Mouse (Mus musculus): Measurements from ENCODE around the gene Parp16.
"Not testable (repeated sequence)": the region's sequence is repeated elsewhere in the genome, so short reads cannot be mapped to it uniquely, and the experiment has no call there.

Gene Parp16

GRCm38 (mm10) chr9:65179817-65180624 lies 15.1 kb upstream of the Parp16 start:
- DNase-seq = no peak

GRCm38 (mm10) chr9:65188599-65188998 lies 6.6 kb upstream of the Parp16 start:
- DNase-seq = peak; percentile 85

DNA sequence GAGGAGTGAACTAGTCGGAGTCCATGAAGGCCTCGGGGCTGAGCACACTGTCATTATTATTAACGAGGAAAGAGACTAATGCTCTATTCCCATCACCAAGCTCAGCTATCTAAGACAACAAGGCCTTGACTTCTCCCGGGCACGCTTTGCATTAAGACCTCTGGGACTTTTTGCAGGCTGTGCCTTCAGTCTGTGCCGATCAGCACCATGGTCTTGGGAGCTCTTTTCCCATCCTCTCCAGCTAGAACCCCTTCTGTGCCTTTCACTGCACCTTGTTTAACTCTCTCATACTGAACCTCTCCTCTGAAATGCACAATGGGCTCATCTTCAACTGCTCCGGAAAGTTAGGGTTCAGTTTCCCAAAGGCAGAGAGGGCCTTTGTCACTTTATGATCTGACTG lies 4.8 kb upstream of the Parp16 start:
- no peak for DNase-seq

DNA sequence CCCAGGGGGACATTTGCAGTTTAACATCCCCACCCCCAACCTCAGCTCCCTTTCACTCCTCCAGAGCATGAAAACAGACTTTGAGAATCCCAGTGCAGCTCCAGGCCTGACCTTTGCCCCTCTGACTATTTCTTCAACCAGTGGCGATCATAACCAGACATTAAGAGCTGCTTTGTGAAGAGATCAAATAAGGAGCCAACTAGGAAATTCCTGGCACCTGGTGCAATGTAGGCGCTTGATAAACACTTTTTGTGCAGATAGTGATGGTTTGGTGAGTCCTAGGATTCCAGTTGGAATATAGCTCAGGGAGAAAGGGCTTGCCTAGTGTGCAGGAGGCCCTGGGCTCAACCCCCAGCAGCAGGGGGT lies 3.8 kb upstream of the Parp16 start:
- DNase-seq = no peak

GRCm38 (mm10) chr9:65191755-65192469 lies 3.2 kb upstream of the Parp16 start:
- no peak for DNase-seq

- DNase-seq = no peak
Measured at GRCm38 (mm10) chr9:65193214-65193613, 1.9 kb upstream of the Parp16 start.

DNA sequence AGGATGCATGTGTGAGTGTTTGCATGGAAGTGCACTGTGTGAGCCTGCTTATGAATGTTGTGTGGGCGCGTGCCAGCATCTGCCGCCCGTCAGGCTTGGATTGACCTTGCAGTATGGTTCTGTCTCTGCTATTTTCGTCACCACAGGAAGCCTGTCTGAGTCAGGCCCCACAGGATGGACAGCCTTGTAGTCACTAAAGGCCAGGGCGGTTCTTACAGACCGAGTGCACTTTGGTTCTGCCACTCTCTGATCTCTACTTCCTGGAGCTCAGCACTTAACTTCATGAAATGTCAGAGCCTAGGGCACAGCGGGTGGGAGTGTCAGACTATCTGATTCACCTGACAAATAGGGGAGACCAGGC lies 448 bp downstream of the Parp16 start:
- DNase-seq = peak; percentile 39

DNA sequence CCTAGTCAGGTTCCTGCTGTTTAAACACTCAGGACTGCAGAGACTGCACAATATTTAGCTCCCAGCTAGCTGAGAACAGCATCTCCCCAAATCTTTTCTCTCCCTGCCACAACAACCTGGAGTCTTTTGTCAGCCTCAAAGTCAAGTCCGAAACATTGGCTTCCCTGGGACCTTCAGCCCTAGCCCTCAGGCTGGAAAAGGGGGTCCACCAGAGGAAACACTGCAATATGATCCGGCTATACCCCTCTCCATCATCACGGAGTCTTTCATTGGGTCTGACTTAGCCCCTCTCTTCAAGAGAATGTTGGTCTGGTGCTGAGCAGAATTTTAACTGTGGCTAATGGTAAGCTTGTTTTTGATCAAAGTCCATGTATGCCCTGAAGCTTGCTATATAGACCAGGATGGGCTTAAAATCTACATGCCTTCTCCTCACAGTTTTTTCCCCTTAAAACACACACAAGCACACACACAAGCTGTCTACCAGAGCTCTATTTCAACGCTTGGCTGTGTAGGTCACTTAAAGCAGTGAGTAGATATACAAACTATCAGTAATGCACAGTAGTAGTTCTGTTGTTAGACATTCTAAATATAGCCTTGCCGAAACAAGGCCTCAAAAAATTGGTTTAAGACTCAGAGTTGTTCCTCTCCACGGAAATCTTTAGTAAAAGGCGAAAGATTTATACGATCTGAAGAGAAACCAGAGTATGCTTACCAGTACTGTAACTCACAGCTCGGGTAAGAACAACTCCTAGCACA lies 1.0 kb downstream of the Parp16 start:
- DNase-seq = no peak

GRCm38 (mm10) chr9:65196738-65197569 lies 1.8 kb downstream of the Parp16 start:
- DNase-seq = peak; percentile 97

- no peak for DNase-seq
Measured at GRCm38 (mm10) chr9:65197826-65198225, 2.7 kb downstream of the Parp16 start.

DNA sequence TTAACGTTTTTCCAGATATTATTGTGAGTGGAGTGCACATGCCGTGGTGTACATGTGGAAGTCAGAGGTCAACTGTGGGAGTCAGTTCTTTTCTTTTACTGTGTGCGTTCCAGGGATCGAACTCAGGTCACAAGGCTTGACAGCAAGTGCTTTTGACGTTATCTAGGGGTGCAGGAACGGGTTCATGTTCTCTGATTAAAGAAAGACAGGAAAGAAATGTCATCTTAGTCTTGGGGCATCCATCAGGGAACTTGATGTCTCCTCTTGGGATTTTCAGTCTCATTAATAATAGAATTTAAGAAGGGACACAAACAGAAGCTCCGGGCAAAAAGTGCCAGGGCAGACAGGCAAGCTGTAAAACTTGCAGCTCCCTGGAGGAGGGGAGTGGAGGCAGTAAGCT lies 4.6 kb downstream of the Parp16 start:
- DNase-seq = no peak

GRCm38 (mm10) chr9:65200606-65201005 lies 5.5 kb downstream of the Parp16 start:
- DNase-seq = peak; percentile 34

- no peak for DNase-seq
Measured at GRCm38 (mm10) chr9:65201021-65201380, 5.8 kb downstream of the Parp16 start.

GRCm38 (mm10) chr9:65201381-65202164 lies 6.4 kb downstream of the Parp16 start:
- peak; percentile 91 for DNase-seq

DNA sequence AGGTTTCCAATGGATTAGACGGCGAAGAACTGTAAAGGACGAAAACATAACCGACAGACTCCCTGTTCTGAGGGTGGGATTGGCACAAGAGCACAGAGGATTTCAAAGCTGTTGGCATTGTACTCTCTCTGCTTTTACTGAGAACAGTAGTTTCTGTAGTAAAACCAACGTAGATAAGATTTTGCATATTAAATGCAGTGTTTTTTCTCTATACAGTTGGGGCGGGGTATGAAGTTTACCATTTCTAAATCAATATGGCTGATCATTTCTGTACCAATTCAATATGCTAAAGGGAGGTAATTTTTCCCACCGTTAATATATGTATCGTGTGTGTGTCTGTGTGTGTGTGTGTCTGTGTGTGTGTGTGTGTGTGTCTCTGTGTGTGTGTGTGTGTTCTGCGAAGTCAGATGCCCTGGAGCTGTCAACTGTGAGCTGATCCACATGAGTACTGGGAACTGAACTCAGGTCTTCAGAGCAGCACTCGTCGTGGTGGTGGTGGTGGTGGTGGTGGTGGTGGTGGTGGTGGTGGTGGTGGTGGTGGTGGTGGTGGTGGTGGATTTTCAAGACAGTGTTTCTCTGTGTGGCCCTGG lies 7.1 kb downstream of the Parp16 start:
- no peak for DNase-seq

DNA sequence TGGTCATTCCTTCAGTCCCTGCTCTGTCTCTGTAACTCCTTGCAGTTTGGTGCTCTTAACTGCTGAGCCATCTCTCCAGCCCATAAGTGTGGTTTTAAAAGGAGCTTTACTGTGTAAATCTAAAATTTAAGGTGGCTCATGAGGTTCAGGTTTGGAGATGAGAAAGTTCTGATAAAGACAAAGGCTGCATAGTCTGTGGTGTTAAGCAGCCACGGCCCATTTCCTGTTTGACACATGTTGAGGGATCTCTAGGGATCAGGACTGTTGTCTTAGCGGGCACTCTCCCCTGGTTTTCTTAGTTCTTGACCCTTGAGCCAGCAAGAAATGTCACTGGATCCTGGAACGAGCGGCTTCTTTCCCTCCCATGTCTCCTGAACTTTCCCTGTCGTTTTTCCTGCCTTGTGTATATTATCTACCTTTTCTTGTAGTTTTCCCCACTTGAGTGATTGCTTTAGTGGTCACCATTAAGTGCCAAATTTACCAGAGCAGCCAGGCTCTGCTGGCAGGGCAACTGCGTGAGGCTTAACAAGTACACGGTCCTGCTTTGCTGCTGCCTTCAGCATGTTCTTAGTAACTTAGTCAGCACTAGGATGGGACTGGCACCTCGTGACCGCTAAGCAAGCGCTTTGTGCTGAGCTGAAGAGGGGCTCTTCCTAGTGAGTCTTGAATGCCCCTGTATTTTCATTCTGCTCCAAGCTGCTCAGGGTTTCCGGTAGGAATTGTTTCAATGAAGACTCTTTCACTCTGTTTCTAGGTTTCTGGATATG lies 10.1 kb downstream of the Parp16 start:
- no peak for DNase-seq

DNA sequence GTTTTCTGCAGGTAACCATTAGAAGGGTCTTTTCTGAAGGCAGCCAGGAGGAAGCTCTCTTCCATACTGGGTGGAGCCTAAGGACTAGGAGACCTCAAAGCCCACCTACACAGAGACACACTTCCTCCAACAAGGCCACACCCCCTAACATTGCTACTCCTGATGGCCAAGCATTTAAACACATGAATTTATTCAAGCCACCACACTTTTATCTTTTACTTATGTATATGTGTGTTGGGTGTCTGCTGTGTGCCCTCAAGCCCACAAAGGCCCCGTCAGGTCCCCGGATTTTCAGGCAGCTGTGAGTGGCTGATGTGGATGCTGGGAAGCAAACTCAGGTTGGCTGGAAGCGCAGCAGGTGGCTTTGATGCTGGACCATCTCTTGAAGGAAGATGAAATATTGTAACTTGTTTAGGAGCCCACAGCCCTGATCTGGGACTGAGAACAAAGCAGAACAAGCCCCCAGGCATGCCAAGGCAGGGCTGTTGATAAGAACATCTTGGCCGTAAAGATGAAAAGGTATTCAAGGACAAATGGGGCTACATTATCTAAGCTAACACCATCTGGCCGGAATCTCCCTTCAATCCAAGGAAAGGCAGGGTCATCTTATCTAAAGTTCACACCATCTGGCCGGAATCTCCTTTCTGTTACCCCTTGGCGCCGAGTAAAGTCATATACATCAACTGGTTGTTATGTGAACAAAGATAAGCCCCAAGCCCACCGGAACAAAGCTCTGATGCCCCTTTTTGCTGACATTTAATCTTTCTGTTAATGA lies 12.1 kb downstream of the Parp16 start:
- not testable (repeated sequence) for DNase-seq

GRCm38 (mm10) chr9:65208293-65209179 lies 13.4 kb downstream of the Parp16 start:
- no peak for DNase-seq

DNA sequence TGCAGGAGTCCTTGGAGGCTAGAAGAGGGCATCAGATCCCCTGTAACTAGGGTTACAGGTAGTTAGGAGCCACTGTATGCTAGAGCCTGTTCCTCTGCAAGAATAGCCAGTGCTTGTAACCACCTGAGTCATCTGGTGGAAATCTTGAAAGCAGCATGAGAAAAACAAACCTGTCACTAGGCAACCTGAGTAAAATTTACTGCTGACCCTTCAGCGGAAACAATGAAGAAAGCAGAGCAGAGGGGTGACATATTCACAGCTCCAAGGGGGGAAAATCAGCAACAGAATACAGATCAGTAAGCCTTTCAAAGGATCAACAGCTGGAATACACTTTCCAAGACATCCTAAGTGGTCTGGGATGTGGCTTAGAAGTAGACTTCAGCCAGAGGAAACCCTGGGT lies 16.4 kb downstream of the Parp16 start:
- no peak for DNase-seq
